Mouse (Mus musculus): ENCODE results near the gene Olig2.

The Olig2 gene

GRCm38 (mm10) chr16:91225233-91226037 is at the start of gene Olig2:
TSS of gene Olig2 (plus strand) at chr16:91225457.
- DNase-seq (ENCODE audit: low spot score): no peak

DNA sequence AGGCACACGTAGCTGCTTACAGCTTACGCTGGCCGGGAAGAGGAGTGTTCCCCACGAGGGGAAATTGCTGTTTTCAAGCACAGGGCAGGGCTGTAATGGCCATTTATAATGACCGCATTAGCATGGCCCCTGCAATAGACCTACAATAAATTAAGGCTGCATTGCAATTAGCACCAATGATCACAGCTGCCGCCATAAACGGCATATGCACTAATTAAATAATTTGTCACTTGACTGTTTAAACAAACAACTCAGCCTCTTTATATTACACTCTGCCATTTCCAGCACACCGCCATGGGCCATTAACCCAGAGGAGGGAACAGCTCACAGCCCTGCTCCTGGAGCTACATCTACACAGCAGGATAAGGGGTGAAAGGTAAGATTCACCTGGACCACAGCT is 49.4 kb upstream of the Olig2 start:
- no peak for DNase-seq (ENCODE audit: low spot score)

DNA sequence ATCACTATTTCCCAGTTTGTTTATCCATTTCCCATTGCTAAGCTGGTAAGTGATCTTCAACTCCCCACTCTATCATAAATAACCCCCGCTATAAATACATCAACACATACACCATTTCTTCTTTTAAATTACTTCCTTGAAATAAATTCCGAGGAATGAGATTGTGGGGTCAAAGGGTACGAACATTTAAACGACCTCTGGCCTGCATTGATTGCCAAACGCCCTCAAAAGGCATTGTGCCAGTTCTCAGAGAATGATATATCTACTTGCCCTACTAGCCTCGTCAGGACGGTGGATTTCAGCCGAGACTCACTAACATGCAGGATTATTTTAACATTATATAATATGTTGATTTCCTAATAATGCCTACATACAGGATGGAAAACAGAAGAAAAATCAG is 38.2 kb upstream of the Olig2 start:
- no peak for DNase-seq (ENCODE audit: low spot score)

GRCm38 (mm10) chr16:91187662-91188061 is 37.6 kb upstream of the Olig2 start:
- no peak for DNase-seq (ENCODE audit: low spot score)

DNA sequence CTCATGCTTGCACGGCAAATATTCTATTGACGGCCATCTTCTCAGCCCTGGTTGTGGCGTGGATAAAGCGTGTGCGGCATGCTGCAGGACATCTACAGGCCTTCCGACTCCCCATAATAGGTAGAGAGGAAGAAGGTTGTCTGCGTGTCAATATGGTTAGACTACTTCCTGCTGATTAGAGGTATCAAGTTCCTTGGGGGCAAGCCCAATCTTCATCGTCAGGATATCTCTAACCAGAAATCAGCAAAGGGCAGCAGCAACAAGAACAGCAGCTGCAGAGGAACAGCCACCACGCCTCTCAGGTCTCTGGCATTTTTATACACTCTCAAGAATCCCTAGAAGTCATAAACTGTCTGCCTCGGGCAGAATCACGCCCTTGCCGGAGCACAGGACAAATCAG is 37.0 kb upstream of the Olig2 start:
- no peak for DNase-seq (ENCODE audit: low spot score)

DNA sequence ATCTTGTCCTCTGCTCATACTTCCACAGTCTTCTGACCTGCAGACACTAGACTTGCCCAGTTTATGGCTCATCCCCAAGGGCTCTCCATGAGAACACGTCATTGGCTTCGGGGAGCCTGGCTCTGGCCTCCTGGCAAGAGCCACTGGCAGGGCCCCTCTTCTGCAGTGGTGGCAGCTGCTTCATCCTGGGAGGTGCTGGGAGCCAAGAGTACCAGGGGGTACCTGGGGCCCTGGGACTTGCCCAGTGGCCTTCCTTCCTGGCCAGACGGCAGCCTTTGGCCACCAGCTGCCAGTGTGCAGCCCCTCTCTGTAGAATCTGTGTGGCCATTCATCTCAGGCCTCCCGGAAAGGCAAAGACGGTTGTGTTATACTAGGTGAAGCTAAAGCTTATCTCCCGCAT is 34.0 kb upstream of the Olig2 start:
- DNase-seq (ENCODE audit: low spot score): no peak

GRCm38 (mm10) chr16:91191663-91192237 is 33.5 kb upstream of the Olig2 start:
- no peak for DNase-seq (ENCODE audit: low spot score)

- no peak for DNase-seq (ENCODE audit: low spot score)
These were observed 32.4 kb upstream of the Olig2 start for GRCm38 (mm10) chr16:91192672-91193354.

- no peak for DNase-seq (ENCODE audit: low spot score)
These were observed 25.4 kb upstream of the Olig2 start for GRCm38 (mm10) chr16:91199815-91200214.

- DNase-seq (ENCODE audit: low spot score): no peak
These were observed 22.3 kb upstream of the Olig2 start for GRCm38 (mm10) chr16:91202989-91203388.

GRCm38 (mm10) chr16:91206371-91206770 is 18.9 kb upstream of the Olig2 start:
- DNase-seq (ENCODE audit: low spot score): no peak

GRCm38 (mm10) chr16:91217077-91217476 is 8.2 kb upstream of the Olig2 start:
- DNase-seq (ENCODE audit: low spot score): no peak

DNA sequence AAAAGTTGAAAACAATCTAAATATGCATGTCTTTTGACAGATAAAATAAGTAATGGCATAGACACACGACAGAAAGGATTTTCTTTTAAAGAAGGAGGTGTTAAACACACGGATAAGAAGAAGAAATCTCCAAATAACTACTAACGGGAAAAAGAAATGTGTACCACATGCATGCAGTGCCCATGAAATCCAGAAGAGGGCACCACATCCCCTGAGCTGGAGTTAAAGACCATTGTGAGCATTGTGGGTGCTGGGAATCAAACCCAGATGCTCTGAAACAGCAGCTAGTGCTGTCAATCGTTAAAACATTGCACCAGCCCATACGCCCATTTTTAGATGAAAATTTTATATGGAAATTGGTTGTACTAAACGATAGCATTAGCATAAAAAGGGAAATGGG is 7.3 kb upstream of the Olig2 start:
- DNase-seq (ENCODE audit: low spot score): no peak

DNA sequence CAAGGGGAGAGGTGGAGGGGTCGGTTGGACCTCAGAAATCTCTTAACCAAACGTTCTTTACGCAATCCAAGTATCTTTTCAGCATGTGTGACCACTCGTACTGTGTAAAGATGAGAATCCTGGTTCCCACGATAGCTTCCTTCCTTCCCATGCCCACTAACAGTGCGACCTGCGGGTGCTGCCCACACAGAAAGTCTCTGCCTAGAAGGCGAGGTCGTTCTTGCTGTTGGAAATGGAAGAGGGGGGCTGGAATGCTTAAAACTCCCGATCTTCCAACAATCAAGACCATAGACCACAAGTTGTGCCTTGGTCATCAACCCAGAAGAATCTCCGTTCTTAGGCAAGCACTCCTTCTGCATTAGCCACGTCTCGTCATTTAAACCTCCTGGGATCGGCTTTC is 6.0 kb upstream of the Olig2 start:
- no peak for DNase-seq (ENCODE audit: low spot score)

- DNase-seq (ENCODE audit: low spot score): no peak
These were observed 3.0 kb upstream of the Olig2 start for GRCm38 (mm10) chr16:91222171-91222642.

DNA sequence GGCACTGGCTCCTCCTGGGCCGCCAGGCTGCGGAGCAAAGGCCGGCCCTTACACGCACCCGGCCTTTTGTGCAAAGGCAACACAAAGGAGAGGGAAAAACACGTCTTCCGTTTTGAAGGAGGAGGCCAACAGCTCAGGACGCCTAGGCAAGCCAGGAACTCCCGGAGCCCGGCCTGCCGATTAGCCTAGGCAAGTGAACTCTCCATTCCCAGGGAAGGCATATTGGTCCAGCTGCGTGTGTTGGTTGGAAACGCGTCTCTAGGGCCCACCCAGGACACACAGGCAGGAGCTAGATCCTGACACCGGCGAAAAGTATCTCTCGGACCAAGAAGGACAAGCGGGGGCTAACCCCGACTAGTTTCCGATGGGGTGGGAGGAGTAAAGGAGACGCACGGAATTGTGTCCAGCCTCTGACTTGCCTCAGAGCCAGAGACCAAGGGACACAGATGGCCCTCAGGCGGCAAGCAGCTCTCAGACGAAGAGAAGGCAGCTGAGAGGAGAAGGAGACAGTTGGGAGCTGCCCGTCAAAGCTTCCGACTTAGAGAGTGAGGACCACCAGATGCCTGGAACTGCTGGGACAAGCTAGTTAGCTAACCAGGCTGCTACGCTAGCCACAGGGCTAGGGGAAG is 2.5 kb upstream of the Olig2 start:
- no peak for DNase-seq (ENCODE audit: low spot score)

- no peak for DNase-seq (ENCODE audit: low spot score)
These were observed 1.8 kb upstream of the Olig2 start for GRCm38 (mm10) chr16:91223327-91224067.

DNA sequence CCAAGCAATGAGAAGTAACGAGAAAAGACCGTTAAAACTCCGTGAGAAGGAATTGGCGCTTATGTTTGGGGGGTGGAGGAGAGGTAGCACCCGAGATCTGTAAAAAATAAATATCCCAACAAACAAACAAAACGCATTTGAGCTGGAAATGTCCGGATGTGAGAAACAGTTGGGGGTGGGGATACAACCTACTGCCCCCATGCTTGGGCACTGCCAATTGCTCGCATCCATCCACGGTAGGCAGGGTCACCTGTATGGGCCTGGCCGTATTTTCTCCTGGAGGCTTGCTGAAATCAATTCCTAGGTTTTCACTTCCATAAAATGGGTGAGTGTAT is 1.2 kb upstream of the Olig2 start:
- DNase-seq (ENCODE audit: low spot score): no peak

DNA sequence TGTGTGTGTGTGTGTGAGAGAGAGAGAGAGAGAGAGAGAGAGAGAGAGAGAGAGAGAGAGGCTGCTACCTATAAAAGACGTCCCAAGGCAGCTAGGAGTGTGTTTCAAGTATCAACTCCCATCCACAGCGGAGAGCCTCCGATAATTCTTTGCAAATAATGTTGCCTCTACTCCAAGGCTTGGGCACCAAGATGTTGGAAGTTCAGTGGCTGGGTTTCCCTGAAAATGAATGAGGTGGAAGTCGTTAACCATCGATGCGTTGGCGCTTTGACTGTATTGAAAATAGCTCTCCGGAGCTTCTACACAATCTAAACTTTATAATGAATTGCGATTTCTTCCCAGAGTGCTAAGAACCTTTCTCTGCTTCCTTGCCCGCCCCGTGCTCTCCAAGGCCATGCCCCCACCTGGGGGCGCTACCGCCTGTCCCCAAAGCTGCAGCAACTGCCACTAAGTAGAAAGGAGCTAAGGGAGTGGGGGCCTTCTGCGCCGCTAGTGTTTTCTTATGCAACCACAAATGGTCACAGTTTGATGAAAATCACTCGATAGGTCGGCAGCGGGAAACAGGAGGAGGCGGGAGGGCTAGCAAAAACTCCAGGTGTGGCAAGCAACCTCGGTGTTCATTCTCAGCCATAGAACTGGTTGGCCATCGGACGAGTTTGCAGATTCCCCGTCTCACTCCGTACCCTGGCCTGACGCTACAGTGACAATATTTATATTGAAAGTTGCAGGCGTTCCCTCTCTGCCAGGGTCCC is 600 bp upstream of the Olig2 start:
- no peak for DNase-seq (ENCODE audit: low spot score)

DNA sequence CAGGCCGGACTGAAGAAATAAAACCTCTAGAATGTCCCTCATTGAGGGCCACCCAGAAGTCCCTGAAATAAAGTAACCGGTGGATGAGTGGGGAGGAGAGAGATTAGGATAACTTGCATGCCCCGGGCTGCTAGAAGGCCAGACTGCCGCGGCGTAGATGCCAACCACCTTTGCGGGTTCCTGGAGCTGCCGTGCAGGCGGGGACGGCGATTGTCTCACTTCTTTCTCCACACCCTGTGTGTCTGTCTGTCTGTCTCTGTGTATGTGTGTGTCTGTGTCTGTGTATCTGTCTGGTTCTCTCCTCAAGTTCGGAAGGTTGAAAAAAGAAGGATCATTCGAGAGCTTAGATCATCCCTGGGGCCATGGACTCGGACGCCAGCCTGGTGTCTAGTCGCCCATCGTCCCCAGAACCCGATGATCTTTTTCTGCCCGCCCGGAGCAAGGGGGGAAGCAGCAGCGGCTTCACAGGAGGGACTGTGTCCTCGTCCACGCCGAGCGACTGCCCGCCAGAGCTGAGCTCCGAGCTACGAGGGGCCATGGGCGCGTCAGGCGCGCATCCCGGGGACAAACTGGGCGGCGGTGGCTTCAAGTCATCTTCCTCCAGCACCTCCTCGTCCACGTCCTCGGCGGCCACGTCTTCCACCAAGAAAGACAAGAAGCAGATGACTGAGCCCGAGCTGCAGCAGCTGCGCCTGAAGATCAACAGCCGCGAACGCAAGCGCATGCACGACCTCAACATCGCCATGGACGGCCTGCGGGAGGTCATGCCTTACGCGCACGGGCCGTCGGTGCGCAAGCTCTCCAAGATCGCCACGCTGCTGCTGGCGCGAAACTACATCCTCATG is 1.0 kb downstream of the Olig2 start:
- DNase-seq (ENCODE audit: low spot score): no peak
